Mouse (Mus musculus) forebrain, embryonic 16.5 days (tissue): ENCODE measurements at regions not wholly inside any gene's neighbourhood (a gene's known extent, or its start where the extent isn't known, plus 50 kb on each side); places are given as distances from the start of the nearest gene placed in this dataset.

Experiments
- ATAC-seq: fragments of 200-750 bp; cut with Nextera tagmentation; 2 replicates; pipeline ENCODE4 v1.8.0; 2017; ENCODE audit warnings: mild to moderate bottlenecking, moderate library complexity
- H3K27ac ChIP-seq: fragments of 300-500 bp; sonication (generic); 2 replicates; pipeline ENCODE4 v1.5.1; 2014; ENCODE audit warnings: low read length, control low read depth
- H3K27me3 ChIP-seq: fragments of 300-500 bp; sonication (generic); replicated peaks from 2 replicates; pipeline ENCODE4 v1.6.1; 2014; ENCODE audit warnings: low read length; ENCODE audit not compliant: control insufficient read depth, insufficient read depth
- H3K36me3 ChIP-seq: fragments of 300-500 bp; sonication (generic); 2 replicates; pipeline ENCODE4 v1.6.1; 2014; ENCODE audit not compliant: control insufficient read depth, insufficient read depth
- H3K4me1 ChIP-seq: fragments of 300-500 bp; sonication (generic); replicated peaks from 2 replicates; pipeline ENCODE4 v1.6.1; 2014; ENCODE audit warnings: low read length; ENCODE audit not compliant: control insufficient read depth, insufficient read depth
- H3K4me2 ChIP-seq: fragments of 300-500 bp; sonication (generic); 2 replicates; pipeline ENCODE4 v1.6.1; 2014; ENCODE audit warnings: mild to moderate bottlenecking, low read length, control low read depth
- H3K4me3 ChIP-seq: fragments of 300-500 bp; sonication (generic); replicated peaks from 2 replicates; pipeline ENCODE4 v1.5.1; 2014; ENCODE audit warnings: mild to moderate bottlenecking, low read length, control low read depth
- H3K9ac ChIP-seq: fragments of 300-500 bp; sonication (generic); replicated peaks from 2 replicates; pipeline ENCODE4 v1.6.1; 2014; ENCODE audit warnings: low read depth, low read length, control low read depth
- H3K9me3 ChIP-seq: fragments of 300-500 bp; sonication (generic); 2 replicates; pipeline ENCODE4 v1.6.1; 2016; ENCODE audit warnings: low read length; ENCODE audit not compliant: control insufficient read depth
- WGBS: fragments of 180-500 bp; shearing (Covaris S2); extraction: QIAGEN DNeasy Blood & Tissue Kit; methylation state at CpG from one replicate; pipeline ENCODE4 v1.1.7; 2014; 5-methylcytosine and 5-hydroxymethylcytosine counted together

DNA sequence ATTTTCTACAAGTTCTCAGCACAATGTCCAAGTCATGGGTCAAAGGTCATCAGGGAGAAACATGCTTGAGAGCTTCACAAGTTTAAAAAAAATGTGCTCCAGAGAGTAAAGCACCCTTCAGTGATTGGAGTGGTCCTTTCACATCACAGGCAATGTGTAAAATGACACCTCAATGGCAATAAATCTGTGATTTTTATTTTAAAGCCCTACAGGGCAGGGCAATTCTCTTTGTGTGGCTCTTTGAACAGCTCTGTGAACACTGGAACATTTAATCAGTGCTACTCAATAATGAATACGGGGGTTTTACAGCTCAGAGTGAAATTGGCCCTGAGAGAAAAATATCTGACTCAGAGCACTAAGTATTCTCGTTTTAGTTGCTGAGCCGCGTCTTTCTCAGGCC, 563.5 kb upstream of the Adam34 start:
- no peak for ATAC-seq
- Histone ChIP-seq H3K4me1 (no peaks in the 10 kb centered on the region), H3K4me2 (no peak overlapping the region), H3K4me3 (no peak overlapping the region), H3K36me3 (no peaks in the 10 kb centered on the region), H3K27ac (no peak overlapping the region), H3K9ac (no peak overlapping the region), H3K9me3 (no peaks in the 10 kb centered on the region), H3K27me3 (no peaks in the 10 kb centered on the region)
- WGBS: 62% methylated on average over 4 of the region's 4 CpGs

GRCm38 (mm10) chr8:44318216-44318615, 608.4 kb upstream of the Adam34 start:
- no peak overlapping the region for H3K4me3 ChIP-seq
- H3K9ac ChIP-seq: no peak overlapping the region
- H3K4me2 ChIP-seq: no peak overlapping the region
- ATAC-seq: no peak
- H3K36me3 ChIP-seq: no peaks in the 10 kb centered on the region
- no peak overlapping the region for H3K27ac ChIP-seq
- H3K4me1 ChIP-seq: no peaks in the 10 kb centered on the region
- H3K27me3 ChIP-seq: no peaks in the 10 kb centered on the region
- H3K9me3 ChIP-seq: no peaks in the 10 kb centered on the region

GRCm38 (mm10) chr8:44334323-44334993, 600.8 kb upstream of the Fat1 start:
- Histone ChIP-seq H3K4me1 (no peaks in the 10 kb centered on the region), H3K9me3 (no peaks in the 10 kb centered on the region), H3K36me3 (no peaks in the 10 kb centered on the region), H3K27ac (no peak overlapping the region), H3K4me3 (no peak overlapping the region), H3K4me2 (no peak overlapping the region), H3K9ac (no peak overlapping the region), H3K27me3 (no peaks in the 10 kb centered on the region)
- ATAC-seq: no peak
- WGBS: 32% methylated on average over 6 of the region's 6 CpGs

- Histone ChIP-seq H3K4me1 (no peaks in the 10 kb centered on the region), H3K4me3 (no peak overlapping the region), H3K4me2 (no peak overlapping the region), H3K9ac (no peak overlapping the region), H3K9me3 (no peaks in the 10 kb centered on the region), H3K27me3 (no peaks in the 10 kb centered on the region), H3K36me3 (no peaks in the 10 kb centered on the region), H3K27ac (no peak overlapping the region)
- ATAC-seq: no peak
- 87% methylated on average over 2 of the region's 2 CpGs for WGBS
Observed at GRCm38 (mm10) chr8:44343401-44343800, 591.8 kb upstream of the Fat1 start.

DNA sequence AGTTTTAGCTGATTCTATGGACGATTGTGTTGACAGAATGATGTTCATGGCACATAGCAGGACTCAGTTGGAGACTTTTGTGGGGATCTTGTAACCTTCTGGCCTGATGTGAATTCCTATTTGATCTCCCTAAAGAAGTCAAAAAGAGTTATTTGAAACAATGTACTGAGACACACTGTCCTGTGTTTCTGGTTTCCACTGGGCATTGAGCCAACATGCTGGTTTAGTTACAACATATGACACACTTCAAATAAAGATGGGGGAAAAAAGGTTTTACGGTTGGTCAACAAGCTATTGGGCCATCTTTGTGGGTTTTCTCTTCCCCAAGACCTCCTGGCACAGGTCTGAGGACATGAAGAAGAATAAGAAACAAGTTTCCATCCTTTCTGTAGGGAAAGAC, 591.3 kb upstream of the Fat1 start:
- no peak overlapping the region for H3K4me2 ChIP-seq
- H3K4me1 ChIP-seq: no peaks in the 10 kb centered on the region
- H3K9ac ChIP-seq: no peak overlapping the region
- no peak overlapping the region for H3K4me3 ChIP-seq
- H3K27ac ChIP-seq: no peak overlapping the region
- no peaks in the 10 kb centered on the region for H3K36me3 ChIP-seq
- no peaks in the 10 kb centered on the region for H3K9me3 ChIP-seq
- 53% methylated on average over 2 of the region's 2 CpGs for WGBS
- no peaks in the 10 kb centered on the region for H3K27me3 ChIP-seq
- no peak for ATAC-seq

DNA sequence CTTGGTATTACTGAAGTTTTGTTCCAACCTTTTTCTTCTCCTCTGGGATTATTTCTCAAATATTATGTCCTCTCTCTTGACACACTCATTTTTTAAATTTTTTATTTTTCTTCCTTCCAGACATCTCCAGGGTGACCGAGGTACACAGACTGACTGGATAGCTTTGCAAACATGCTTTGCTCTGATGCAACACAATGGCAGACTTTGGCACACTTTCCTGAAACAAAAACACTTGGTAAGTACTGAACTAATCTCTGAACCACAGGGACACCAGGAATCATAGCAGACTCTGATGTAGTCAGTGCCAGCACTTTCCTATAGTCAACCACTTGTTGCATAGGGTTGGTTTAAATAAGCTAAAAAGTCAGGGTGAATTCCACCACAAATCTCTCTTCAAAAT, 587.8 kb upstream of the Fat1 start:
- H3K36me3 ChIP-seq: no peaks in the 10 kb centered on the region
- ATAC-seq: no peak
- H3K27me3 ChIP-seq: no peaks in the 10 kb centered on the region
- no peak overlapping the region for H3K4me3 ChIP-seq
- H3K9me3 ChIP-seq: no peaks in the 10 kb centered on the region
- H3K27ac ChIP-seq: no peak overlapping the region
- no peak overlapping the region for H3K4me2 ChIP-seq
- no peak overlapping the region for H3K9ac ChIP-seq
- 84% methylated on average over 1 of the region's 1 CpGs for WGBS
- H3K4me1 ChIP-seq: no peaks in the 10 kb centered on the region

GRCm38 (mm10) chr8:44373987-44374386, 561.3 kb upstream of the Fat1 start:
- Histone ChIP-seq H3K4me3 (no peak overlapping the region), H3K27ac (no peak overlapping the region), H3K4me1 (0 out of 2 replicates have a peak, but pooled peaks cover 2% of the 10 kb centered on the region), H3K27me3 (no peaks in the 10 kb centered on the region), H3K36me3 (no peaks in the 10 kb centered on the region), H3K9ac (no peak overlapping the region), H3K9me3 (no peaks in the 10 kb centered on the region), H3K4me2 (no peak overlapping the region)
- ATAC-seq: no peak
- 25% methylated on average over 6 of the region's 6 CpGs for WGBS

DNA sequence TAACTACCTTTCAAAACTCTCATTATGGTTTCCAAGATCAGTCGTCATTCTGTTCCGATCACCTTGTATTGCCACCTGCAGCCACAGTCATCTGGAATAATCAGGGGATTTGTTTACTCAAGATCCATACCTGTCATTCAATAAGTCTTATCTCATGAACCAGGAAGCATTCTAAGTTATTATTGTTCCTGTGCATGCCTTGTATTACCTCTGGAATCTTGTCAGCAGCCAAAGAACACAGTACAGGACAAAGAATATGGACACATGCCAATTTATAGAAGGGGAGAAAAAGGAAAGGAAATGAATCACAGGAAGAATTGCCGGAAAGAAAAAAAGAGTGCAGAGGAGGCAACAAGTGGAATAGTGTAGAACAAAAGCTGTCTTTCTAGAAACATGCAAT, 557.5 kb upstream of the Fat1 start:
- 37% methylated on average over 3 of the region's 3 CpGs for WGBS
- no peak for ATAC-seq
- Histone ChIP-seq H3K4me3 (no peak overlapping the region), H3K9ac (no peak overlapping the region), H3K36me3 (no peaks in the 10 kb centered on the region), H3K4me1 (0 out of 2 replicates have a peak, but pooled peaks cover 2% of the 10 kb centered on the region), H3K9me3 (no peaks in the 10 kb centered on the region), H3K27ac (no peak overlapping the region), H3K27me3 (no peaks in the 10 kb centered on the region), H3K4me2 (no peak overlapping the region)

GRCm38 (mm10) chr8:44408462-44408861, 526.8 kb upstream of the Fat1 start:
- Histone ChIP-seq H3K9me3 (peaks cover 8% of the 10 kb centered on the region; the same call in 1 of the 2 replicates), H3K4me2 (no peak overlapping the region), H3K4me3 (no peak overlapping the region), H3K27me3 (no peaks in the 10 kb centered on the region), H3K4me1 (no peaks in the 10 kb centered on the region), H3K36me3 (no peaks in the 10 kb centered on the region), H3K9ac (no peak overlapping the region), H3K27ac (no peak overlapping the region)
- WGBS: 95% methylated on average over 6 of the region's 6 CpGs
- ATAC-seq: no peak

GRCm38 (mm10) chr8:44410261-44410660, 525.0 kb upstream of the Fat1 start:
- Histone ChIP-seq H3K4me2 (no peak overlapping the region), H3K4me1 (no peaks in the 10 kb centered on the region), H3K4me3 (no peak overlapping the region), H3K9ac (no peak overlapping the region), H3K27me3 (no peaks in the 10 kb centered on the region), H3K36me3 (no peaks in the 10 kb centered on the region), H3K27ac (no peak overlapping the region), H3K9me3 (0 out of 2 replicates have a peak, but pooled peaks cover 4% of the 10 kb centered on the region)
- no peak for ATAC-seq
- 96% methylated on average over 3 of the region's 3 CpGs for WGBS
